Mouse (Mus musculus): ENCODE data around the gene Eif3d. TPM values are rescaled to one million over a fixed set of nuclear protein-coding genes. Genes with fewer than 3 reads are reported as not detected.

Eif3d gene
- total and polyA plus RNA-seq, 3 experiments = 302 to 493 (median 344) TPM

DNA sequence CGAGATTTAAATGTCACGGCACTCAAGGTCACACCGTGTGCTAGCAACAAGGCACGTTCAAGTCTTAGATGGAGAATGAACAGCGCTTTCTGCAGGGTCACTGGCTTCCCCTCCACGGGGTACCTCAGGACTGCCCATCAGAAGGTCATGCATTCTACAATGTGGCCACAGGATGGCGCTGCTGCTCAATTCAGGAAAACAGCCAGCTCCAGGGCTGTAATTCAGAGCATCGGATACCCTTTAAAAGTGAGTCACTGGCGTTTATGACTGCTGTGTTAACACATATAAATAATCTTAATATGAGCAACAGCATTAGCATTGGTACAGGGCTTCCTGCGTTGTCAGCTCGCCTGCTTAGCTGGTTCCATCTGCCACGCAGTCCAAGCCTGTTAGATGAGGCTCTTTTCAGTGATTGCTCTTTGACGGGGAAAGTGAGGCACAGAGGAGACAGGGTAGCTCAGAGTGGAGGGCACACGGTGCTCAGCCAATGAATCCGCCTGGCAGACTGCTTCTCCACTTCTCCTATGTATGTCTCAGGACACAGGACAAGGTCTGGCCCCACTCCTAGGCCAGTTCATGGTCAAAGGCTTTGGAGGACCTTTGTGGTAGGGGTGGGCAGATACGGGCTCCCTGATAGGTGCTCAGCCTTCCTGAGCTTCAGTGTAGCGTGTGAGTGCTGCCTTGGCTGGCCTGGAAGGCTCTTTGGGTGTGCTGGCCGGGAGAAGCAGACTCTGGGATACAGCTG, 11.8 kb upstream of the Eif3d start:
- Histone ChIP-seq H3K79me2 (replicated peaks; ENCODE audit: control insufficient read depth, extremely low read depth, insufficient read depth, poor library complexity, severe bottlenecking) (no peaks in the 10 kb centered on the region), H3K9ac (ENCODE audit: insufficient read depth, low read depth) (no peak overlapping the region), H3K4me1 (ENCODE audit: control insufficient read depth in 1 of 2, insufficient read depth in 2 of 2) (no peaks in the 10 kb centered on the region), H3K9me3 (replicated peaks; ENCODE audit: low read length) (no peaks in the 10 kb centered on the region), H3K4me3 (replicated peaks in 1 of 3; ENCODE audit: low read depth in 2 of 3, low read length in 2 of 3, poor library complexity in 1 of 3) (no peak overlapping the region), H3K27me3 (replicated peaks) (peaks cover 85% of the 10 kb centered on the region), H3K4me2 (ENCODE audit: insufficient read depth, low read depth, poor library complexity, severe bottlenecking) (no peak overlapping the region), H3K36me3 (replicated peaks in 1 of 2; ENCODE audit: control insufficient read depth in 1 of 2, insufficient read depth in 1 of 2, low read length in 1 of 2) (no peaks in the 10 kb centered on the region), H3K27ac (ENCODE audit: insufficient read depth, low read depth) (no peak overlapping the region)
- in situ Hi-C loops (cut with MboI; ENCODE audit: low pct_ligation_motif_present, low pct_unique_long_range_greater_than_20kb, low sequenced_read_pairs) (no loop called here), dilution Hi-C loops (cut with MboI; ENCODE audit: extremely low pct_ligation_motif_present, extremely low pct_unique_long_range_greater_than_20kb, low sequenced_read_pairs) (no loop called here)
- TF ChIP-seq SMC3 (IDR thresholded peaks at IDR 0.05; ENCODE audit: low read depth, low read length) (peak; percentile 84), IRF4 (IDR thresholded peaks at IDR 0.05; ENCODE audit: low read depth, low read length) (no peak), RAD21 (IDR thresholded peaks at IDR 0.05; ENCODE audit: low read depth, low read length) (peak; percentile 94), CTCF (conservative IDR thresholded peaks at IDR 0.05 in 1 of 2, IDR thresholded peaks at IDR 0.05 in 1 of 2; ENCODE audit: low read depth in 2 of 2, low read length in 2 of 2) (peak; percentile 89 to 90), ZC3H11A (IDR thresholded peaks at IDR 0.05; ENCODE audit: low read depth, low read length) (peak; percentile 59), ELF1 (IDR thresholded peaks at IDR 0.05; ENCODE audit: low read depth, low read length) (0 out of 2 replicates have a peak, but pooled peaks have one; percentile 11), GABPA (IDR thresholded peaks at IDR 0.05; ENCODE audit: insufficient replicate concordance, low read depth, low read length) (no peak), NELFE (IDR thresholded peaks at IDR 0.05; ENCODE audit: low read depth, low read length) (0 out of 2 replicates have a peak, but pooled peaks have one; percentile 21)
- peak; percentile 68 for DNase-seq (ENCODE audit: extremely low read depth)

DNA sequence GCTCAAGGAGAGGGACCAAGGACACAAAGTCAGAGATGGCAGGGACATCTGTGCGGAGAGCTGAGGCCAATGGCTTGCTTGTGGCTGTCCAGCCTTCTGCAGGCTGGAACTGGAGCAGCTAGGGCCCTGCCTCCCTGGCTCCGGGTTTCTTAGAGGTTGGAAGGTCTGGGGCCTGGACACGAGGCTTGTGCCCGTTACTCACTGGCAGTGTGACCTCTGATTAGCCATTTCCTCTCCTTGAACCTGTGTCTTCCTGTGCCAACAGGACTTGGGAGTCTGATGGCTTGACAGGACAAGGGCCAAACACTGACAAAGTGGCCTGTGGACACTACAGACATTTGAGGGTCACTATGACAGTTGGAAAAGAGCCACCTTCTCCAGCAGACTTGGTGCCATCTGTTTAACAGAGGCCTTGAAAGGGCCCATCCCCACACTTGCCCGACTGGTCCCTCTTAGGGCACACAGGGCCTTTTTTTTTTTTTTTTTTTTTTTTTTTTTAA, 10.6 kb upstream of the Eif3d start:
- H3K27ac ChIP-seq (ENCODE audit: insufficient read depth, low read depth) = no peak overlapping the region
- H3K27me3 ChIP-seq (replicated peaks) = peaks cover 79% of the 10 kb centered on the region
- no peaks in the 10 kb centered on the region for H3K9me3 ChIP-seq (replicated peaks; ENCODE audit: low read length)
- no peaks in the 10 kb centered on the region for H3K36me3 ChIP-seq (replicated peaks in 1 of 2; ENCODE audit: control insufficient read depth in 1 of 2, insufficient read depth in 1 of 2, low read length in 1 of 2)
- in situ Hi-C loops (cut with MboI; ENCODE audit: low pct_ligation_motif_present, low pct_unique_long_range_greater_than_20kb, low sequenced_read_pairs) (no loop called here), dilution Hi-C loops (cut with MboI; ENCODE audit: extremely low pct_ligation_motif_present, extremely low pct_unique_long_range_greater_than_20kb, low sequenced_read_pairs) (no loop called here)
- TF ChIP-seq MEF2A (IDR thresholded peaks at IDR 0.05; ENCODE audit: borderline replicate concordance, low read depth, low read length) (no peak), RAD21 (IDR thresholded peaks at IDR 0.05; ENCODE audit: low read depth, low read length) (no peak), UBTF (IDR thresholded peaks at IDR 0.05; ENCODE audit: low read depth, low read length) (no peak), CHD2 (IDR thresholded peaks at IDR 0.05; ENCODE audit: low read length) (no peak), JUN (IDR thresholded peaks at IDR 0.05; ENCODE audit: insufficient read depth, low read depth, low read length) (no peak), IRF4 (IDR thresholded peaks at IDR 0.05; ENCODE audit: low read depth, low read length) (no peak)
- H3K4me2 ChIP-seq (ENCODE audit: insufficient read depth, low read depth, poor library complexity, severe bottlenecking) = no peak overlapping the region
- DNase-seq (ENCODE audit: extremely low read depth) = no peak
- no peaks in the 10 kb centered on the region for H3K4me1 ChIP-seq (ENCODE audit: control insufficient read depth in 1 of 2, insufficient read depth in 2 of 2)
- H3K79me2 ChIP-seq (replicated peaks; ENCODE audit: control insufficient read depth, extremely low read depth, insufficient read depth, poor library complexity, severe bottlenecking) = no peaks in the 10 kb centered on the region
- H3K9ac ChIP-seq (ENCODE audit: insufficient read depth, low read depth) = no peak overlapping the region
- no peak overlapping the region for H3K4me3 ChIP-seq (replicated peaks in 1 of 3; ENCODE audit: low read depth in 2 of 3, low read length in 2 of 3, poor library complexity in 1 of 3)

Measured in CH12.LX (cell line).